Mouse (Mus musculus) heart, embryonic 16.5 days (tissue): Measurements from ENCODE around the gene Ift81. TPM values are rescaled to one million over a fixed set of nuclear protein-coding genes. Genes with fewer than 3 reads are reported as not detected.
A peak's percentile ranks its signal among the peaks of the same experiment; 100 is the strongest.

Experiments
- ATAC-seq: fragments of 200-750 bp; cut with Nextera tagmentation; replicated peaks from 2 replicates; pipeline ENCODE4 v1.8.0; 2017; ENCODE audit warnings: moderate number of reproducible peaks; ENCODE audit not compliant: insufficient read depth, low FRiP score; ENCODE audit errors: extremely low read depth
- H3K27ac ChIP-seq: fragments of 300-500 bp; sonication (generic); 2 replicates; pipeline ENCODE4 v1.5.1; 2014; ENCODE audit warnings: mild to moderate bottlenecking, low read length, control low read depth, moderate library complexity
- H3K27me3 ChIP-seq: fragments of 300-500 bp; sonication (generic); 2 replicates; pipeline ENCODE4 v1.6.1; 2014; ENCODE audit warnings: low read length, mixed read lengths; ENCODE audit not compliant: control insufficient read depth, insufficient read depth
- H3K36me3 ChIP-seq: fragments of 300-500 bp; sonication (generic); 2 replicates; pipeline ENCODE4 v1.6.1; 2014; ENCODE audit not compliant: control insufficient read depth, insufficient read depth
- H3K4me1 ChIP-seq: fragments of 300-500 bp; sonication (generic); 2 replicates; pipeline ENCODE4 v1.6.1; 2014; ENCODE audit warnings: low read length, mixed read lengths; ENCODE audit not compliant: control insufficient read depth, insufficient read depth
- H3K4me2 ChIP-seq: fragments of 300-500 bp; sonication (generic); 2 replicates; pipeline ENCODE4 v1.6.1; 2014; ENCODE audit warnings: low read depth, mild to moderate bottlenecking, control low read depth, low read length
- H3K4me3 ChIP-seq: fragments of 300-500 bp; sonication (generic); 2 replicates; pipeline ENCODE4 v1.5.1; 2014; ENCODE audit warnings: mild to moderate bottlenecking, control low read depth, low read length
- H3K9ac ChIP-seq: fragments of 300-500 bp; sonication (generic); 2 replicates; pipeline ENCODE4 v1.6.1; 2014; ENCODE audit warnings: low read length, control low read depth
- H3K9me3 ChIP-seq: fragments of 300-500 bp; sonication (generic); replicated peaks from 2 replicates; pipeline ENCODE4 v1.6.1; 2016; ENCODE audit warnings: low read length; ENCODE audit not compliant: control insufficient read depth
- WGBS: fragments of 180-500 bp; shearing (Covaris S2); extraction: QIAGEN DNeasy Blood & Tissue Kit; methylation state at CpG from one replicate; pipeline ENCODE4 v1.1.7; 2014; 5-methylcytosine and 5-hydroxymethylcytosine counted together
- polyA plus RNA-seq: library from polyadenylated mRNA; unstranded; fragments of >200 nt; fragmentation: Nextera tagmentation; extraction: Ambion mirVana; gene quantifications from 2 replicates; pipeline ENCODE4 v1.2.1, GENCODE M21; 2015

Ift81 gene
- polyA plus RNA-seq, 1 experiment from 2014 or later: 30.6 TPM

DNA sequence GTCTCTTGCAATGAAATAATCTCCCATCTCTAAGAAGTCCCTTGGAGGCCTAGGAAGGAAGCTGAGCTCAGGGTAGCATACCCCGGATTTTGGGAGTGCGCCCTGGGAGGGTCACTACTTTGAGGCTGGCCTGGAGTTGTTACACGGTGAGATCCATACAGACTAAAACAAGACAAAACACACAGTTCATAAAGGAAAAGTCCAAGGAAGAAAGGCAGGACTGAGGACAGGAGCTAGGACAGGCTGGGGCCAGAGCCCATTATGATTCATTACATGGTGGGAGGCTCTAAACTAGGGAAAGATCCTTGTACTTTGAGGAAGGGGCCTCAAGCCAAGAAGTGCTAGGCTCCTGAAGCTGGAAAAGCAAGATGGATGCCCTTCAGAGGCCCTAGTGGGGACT lies 85.7 kb downstream of the Ift81 start:
- peaks cover 66% of the 10 kb centered on the region for H3K4me1 ChIP-seq
- no peak overlapping the region for H3K4me2 ChIP-seq
- H3K9ac ChIP-seq: peak overlapping the region; percentile 34
- no peaks in the 10 kb centered on the region for H3K36me3 ChIP-seq
- H3K27ac ChIP-seq: peak overlapping the region; percentile 84
- H3K27me3 ChIP-seq: no peaks in the 10 kb centered on the region
- WGBS: 74% methylated on average over 3 of the region's 3 CpGs
- H3K4me3 ChIP-seq: no peak overlapping the region
- no peaks in the 10 kb centered on the region for H3K9me3 ChIP-seq
- ATAC-seq: no peak

DNA sequence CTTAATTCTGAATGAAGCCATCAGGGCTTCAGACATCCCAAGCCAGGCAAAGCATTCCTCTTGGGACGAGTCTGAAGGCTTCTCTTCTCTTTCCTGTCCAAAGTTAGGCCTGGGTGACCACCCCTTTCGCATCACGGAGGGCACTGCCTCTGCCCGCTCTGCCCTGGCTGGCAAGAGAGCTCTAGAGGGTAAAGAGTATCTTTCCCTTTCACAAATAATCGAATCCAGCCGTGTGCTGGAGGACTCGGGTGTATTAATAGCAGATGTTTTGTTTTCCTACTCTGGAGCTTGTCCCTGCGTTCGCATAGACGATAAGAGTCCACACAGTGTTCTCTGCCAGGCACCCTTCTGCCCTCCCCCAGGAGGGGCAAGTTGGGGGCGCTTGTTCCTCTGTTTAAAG lies 86.6 kb downstream of the Ift81 start:
- ATAC-seq: peak; percentile 45
- 18% methylated on average over 11 of the region's 11 CpGs for WGBS
- no peak overlapping the region; the same call in 1 of the 2 replicates for H3K4me3 ChIP-seq
- peak overlapping the region; percentile 52 for H3K9ac ChIP-seq
- no peaks in the 10 kb centered on the region for H3K9me3 ChIP-seq
- H3K4me2 ChIP-seq: peak overlapping the region; percentile 24
- H3K27me3 ChIP-seq: no peaks in the 10 kb centered on the region
- no peaks in the 10 kb centered on the region for H3K36me3 ChIP-seq
- peak overlapping the region; percentile 84 for H3K27ac ChIP-seq
- peaks cover 66% of the 10 kb centered on the region for H3K4me1 ChIP-seq

- Histone ChIP-seq H3K9me3 (no peaks in the 10 kb centered on the region), H3K27ac (peak overlapping the region; percentile 84), H3K27me3 (no peaks in the 10 kb centered on the region), H3K36me3 (no peaks in the 10 kb centered on the region), H3K4me3 (no peak overlapping the region; the same call in 1 of the 2 replicates), H3K4me1 (peaks cover 66% of the 10 kb centered on the region), H3K9ac (peak overlapping the region; percentile 52), H3K4me2 (peak overlapping the region; percentile 24)
- peak; percentile 55 for ATAC-seq
- 42% methylated on average over 15 of the region's 15 CpGs for WGBS
Observed at GRCm38 (mm10) chr5:122526878-122527730, 87.2 kb downstream of the Ift81 start.

GRCm38 (mm10) chr5:122526405-122526804 lies 87.9 kb downstream of the Ift81 start:
- H3K36me3 ChIP-seq: no peaks in the 10 kb centered on the region
- H3K4me1 ChIP-seq: peaks cover 67% of the 10 kb centered on the region
- H3K9me3 ChIP-seq: no peaks in the 10 kb centered on the region
- ATAC-seq: no peak
- peak overlapping the region; percentile 84 for H3K27ac ChIP-seq
- H3K27me3 ChIP-seq: no peaks in the 10 kb centered on the region
- no peak overlapping the region for H3K4me2 ChIP-seq
- H3K9ac ChIP-seq: 0 out of 2 replicates have a peak overlapping the region, but pooled peaks have one; percentile 22
- WGBS: 87% methylated on average over 9 of the region's 9 CpGs
- H3K4me3 ChIP-seq: no peak overlapping the region

GRCm38 (mm10) chr5:122525238-122525931 lies 88.9 kb downstream of the Ift81 start:
- Histone ChIP-seq H3K9me3 (no peaks in the 10 kb centered on the region), H3K4me2 (no peak overlapping the region), H3K27ac (peak overlapping the region; percentile 84), H3K9ac (peak overlapping the region; percentile 17), H3K36me3 (no peaks in the 10 kb centered on the region), H3K4me3 (no peak overlapping the region), H3K4me1 (peaks cover 68% of the 10 kb centered on the region), H3K27me3 (no peaks in the 10 kb centered on the region)
- ATAC-seq: no peak
- 61% methylated on average over 14 of the region's 14 CpGs for WGBS

GRCm38 (mm10) chr5:122524854-122525237 lies 89.5 kb downstream of the Ift81 start:
- Histone ChIP-seq H3K4me3 (no peak overlapping the region), H3K9me3 (no peaks in the 10 kb centered on the region), H3K9ac (peak overlapping the region; percentile 17), H3K36me3 (no peaks in the 10 kb centered on the region), H3K4me1 (peaks cover 68% of the 10 kb centered on the region), H3K27ac (peak overlapping the region; percentile 83), H3K4me2 (no peak overlapping the region), H3K27me3 (no peaks in the 10 kb centered on the region)
- ATAC-seq: no peak
- 70% methylated on average over 4 of the region's 4 CpGs for WGBS

DNA sequence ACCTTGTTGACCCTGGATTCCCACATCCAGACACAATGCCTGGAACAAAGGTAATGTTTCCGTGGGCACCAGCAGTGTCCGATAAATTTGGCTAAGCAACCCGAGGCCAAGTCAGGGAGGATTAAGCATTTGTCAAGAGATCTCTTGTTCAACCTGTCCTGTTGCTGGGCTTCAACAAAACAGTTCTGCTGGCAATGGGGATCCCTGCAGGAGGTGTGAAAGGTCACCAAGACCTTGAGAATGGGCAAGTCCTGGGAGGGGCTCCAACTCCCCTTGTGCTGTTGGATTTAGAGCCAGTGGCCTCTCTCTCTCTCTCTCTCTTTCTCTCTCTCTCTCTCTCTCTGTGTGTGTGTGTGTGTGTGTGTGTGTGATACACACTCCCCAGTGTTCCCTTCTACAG lies 90.1 kb downstream of the Ift81 start:
- H3K27ac ChIP-seq: peak overlapping the region; percentile 83
- WGBS: 44% methylated on average over 3 of the region's 3 CpGs

DNA sequence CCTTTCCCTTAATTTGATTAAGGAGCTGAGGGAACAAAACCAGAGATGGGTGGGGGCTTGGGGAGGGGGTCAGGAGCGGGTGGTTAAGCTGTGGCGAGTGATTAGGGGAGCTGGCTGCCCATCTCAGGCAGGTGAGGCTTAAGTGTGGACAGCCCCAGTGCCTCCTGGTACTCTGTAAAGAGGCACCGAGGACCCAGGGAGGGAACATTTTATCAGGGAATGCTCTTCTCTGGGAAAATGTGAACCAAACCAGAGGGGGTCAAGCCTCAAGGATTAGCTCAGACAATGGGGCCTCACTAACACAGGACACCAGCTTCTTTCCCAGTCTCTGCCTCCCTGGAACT lies 93.2 kb downstream of the Ift81 start:
- Histone ChIP-seq H3K27me3 (no peaks in the 10 kb centered on the region), H3K27ac (peak overlapping the region; percentile 90), H3K36me3 (no peaks in the 10 kb centered on the region), H3K4me3 (no peak overlapping the region), H3K4me2 (peak overlapping the region; percentile 17; the same call in 1 of the 2 replicates), H3K9ac (no peak overlapping the region), H3K4me1 (peaks cover 57% of the 10 kb centered on the region), H3K9me3 (no peaks in the 10 kb centered on the region)
- peak; percentile 87 for ATAC-seq
- WGBS: 21% methylated on average over 3 of the region's 3 CpGs

More for the DNA sequence above, 90.1 kb downstream of the Ift81 start:
- ATAC-seq: no peak
- no peaks in the 10 kb centered on the region for H3K36me3 ChIP-seq
- H3K9me3 ChIP-seq: no peaks in the 10 kb centered on the region
- H3K4me1 ChIP-seq: peaks cover 68% of the 10 kb centered on the region
- no peak overlapping the region for H3K4me2 ChIP-seq
- H3K4me3 ChIP-seq: no peak overlapping the region
- no peaks in the 10 kb centered on the region for H3K27me3 ChIP-seq
- peak overlapping the region; percentile 17 for H3K9ac ChIP-seq
